Mouse (Mus musculus) embryonic facial prominence, embryonic 15.5 days (tissue): ENCODE results near the gene Lce1c. TPM values are rescaled to one million over a fixed set of nuclear protein-coding genes. Genes with fewer than 3 reads are reported as not detected.

ENCODE experiments used
- ATAC-seq: fragments of 200-750 bp; cut with Nextera tagmentation; 2 replicates; pipeline ENCODE4 v1.8.0; 2017; ENCODE audit warnings: low read depth, moderate TSS enrichment; ENCODE audit not compliant: insufficient number of reproducible peaks, low FRiP score, low TSS enrichment
- H3K27ac ChIP-seq: fragments of 300-500 bp; sonication (generic); replicated peaks from 2 replicates; pipeline ENCODE4 v1.5.1; 2015; ENCODE audit warnings: mild to moderate bottlenecking, inconsistent platforms
- H3K27me3 ChIP-seq: fragments of 300-500 bp; sonication (generic); 2 replicates; pipeline ENCODE4 v1.6.1; 2015; ENCODE audit warnings: inconsistent platforms
- H3K36me3 ChIP-seq: fragments of 300-500 bp; sonication (generic); 2 replicates; pipeline ENCODE4 v1.6.1; 2015; ENCODE audit warnings: mild to moderate bottlenecking, inconsistent platforms
- H3K4me1 ChIP-seq: fragments of 300-500 bp; sonication (generic); 2 replicates; pipeline ENCODE4 v1.6.1; 2015; ENCODE audit warnings: inconsistent platforms
- H3K4me2 ChIP-seq: fragments of 300-500 bp; sonication (generic); replicated peaks from 2 replicates; pipeline ENCODE4 v1.6.1; 2015; ENCODE audit warnings: mild to moderate bottlenecking, inconsistent platforms
- H3K4me3 ChIP-seq: fragments of 300-500 bp; sonication (generic); replicated peaks from 2 replicates; pipeline ENCODE4 v1.5.1; 2015; ENCODE audit warnings: mild to moderate bottlenecking, inconsistent platforms
- H3K9ac ChIP-seq: fragments of 300-500 bp; sonication (generic); 2 replicates; pipeline ENCODE4 v1.6.1; 2015; ENCODE audit warnings: inconsistent platforms
- H3K9me3 ChIP-seq: fragments of 300-500 bp; sonication (generic); replicated peaks from 2 replicates; pipeline ENCODE4 v1.6.1; 2016; ENCODE audit warnings: inconsistent platforms
- WGBS: fragments of 180-500 bp; shearing (Covaris S2); methylation state at CpG from one replicate; pipeline ENCODE4 v1.1.7; 2015; 5-methylcytosine and 5-hydroxymethylcytosine counted together
- polyA plus RNA-seq: library from polyadenylated mRNA; unstranded; fragments of >200 nt; fragmentation: Nextera tagmentation; extraction: Ambion mirVana; gene quantifications from 2 replicates; pipeline ENCODE4 v1.2.1, GENCODE M21; 2015

The Lce1c gene
- polyA plus RNA-seq, 1 experiment from 2014 or later, result 8.4 TPM

GRCm38 (mm10) chr3:92715122-92715521 is 36.1 kb downstream of the Lce1c start:
- H3K36me3 ChIP-seq, result no peaks in the 10 kb centered on the region
- H3K9ac ChIP-seq, result no peak overlapping the region
- no peak overlapping the region for H3K4me3 ChIP-seq
- no peaks in the 10 kb centered on the region for H3K4me1 ChIP-seq
- no peak overlapping the region for H3K4me2 ChIP-seq
- H3K27ac ChIP-seq, result no peak overlapping the region
- no peak for ATAC-seq
- H3K9me3 ChIP-seq, result no peaks in the 10 kb centered on the region
- H3K27me3 ChIP-seq, result no peaks in the 10 kb centered on the region

GRCm38 (mm10) chr3:92720250-92720649 is 41.2 kb downstream of the Lce1c start, which contains the start of gene Lce1f:
TSS of gene Lce1f (minus strand) at chr3:92720350.
- Histone ChIP-seq H3K27ac (no peak within 1 kb of the TSS), H3K4me3 (no peak within 1 kb of the TSS), H3K27me3 (no peaks in the 10 kb centered on the region), H3K4me2 (no peak within 1 kb of the TSS), H3K9ac (no peak within 1 kb of the TSS), H3K9me3 (no peaks in the 10 kb centered on the region), H3K36me3 (no peaks in the 10 kb centered on the region), H3K4me1 (no peaks in the 10 kb centered on the region)
- ATAC-seq, result no peak
- 70% methylated on average over 3 of the region's 3 CpGs for WGBS

- H3K4me1 ChIP-seq, result no peaks in the 10 kb centered on the region
- no peaks in the 10 kb centered on the region for H3K9me3 ChIP-seq
- H3K4me2 ChIP-seq, result no peak overlapping the region
- H3K4me3 ChIP-seq, result no peak overlapping the region
- H3K27ac ChIP-seq, result no peak overlapping the region
- no peak overlapping the region for H3K9ac ChIP-seq
- no peaks in the 10 kb centered on the region for H3K36me3 ChIP-seq
- ATAC-seq, result no peak
- 87% methylated on average over 5 of the region's 5 CpGs for WGBS
- no peaks in the 10 kb centered on the region for H3K27me3 ChIP-seq
Measured at GRCm38 (mm10) chr3:92722631-92723030, 43.6 kb downstream of the Lce1c start.

Other genes with a start within 250 kb of the Lce1c start
- gene Gm9774, start 249.8 kb upstream of the Lce1c start, polyA plus RNA-seq, result 8.5 and 21.1 TPM in 2 replicates
- gene Sprr2k, start 246.7 kb upstream of the Lce1c start, polyA plus RNA-seq, result 1.2 TPM in 2 replicates
- 50.3 and 55.6 TPM in 2 replicates for gene Sprr1b, start 240.5 kb upstream of the Lce1c start, polyA plus RNA-seq
- 27.2 and 28.3 TPM in 2 replicates for gene Sprr3, start 220.5 kb upstream of the Lce1c start, polyA plus RNA-seq
- gene Sprr1a, start 193.4 kb upstream of the Lce1c start, polyA plus RNA-seq, result 303 and 332 TPM in 2 replicates
- gene Sprr4, start 178.8 kb upstream of the Lce1c start, polyA plus RNA-seq, result 2.3 and 6.7 TPM in 2 replicates
- 5.0 and 5.6 TPM in 2 replicates for gene 2310046K23Rik, start 144.7 kb upstream of the Lce1c start, polyA plus RNA-seq
- 11.6 and 13.2 TPM in 2 replicates for gene Ivl, start 105.5 kb upstream of the Lce1c start, polyA plus RNA-seq
- not detected in 2 replicates for gene Smcp, start 90.2 kb upstream of the Lce1c start, polyA plus RNA-seq
- gene 2210017I01Rik, start 71.8 kb upstream of the Lce1c start, polyA plus RNA-seq, result 0.89 and 1.1 TPM in 2 replicates
- 7.3 TPM in 2 replicates for gene Lce6a, start 57.6 kb upstream of the Lce1c start, polyA plus RNA-seq
- 6.2 and 8.1 TPM in 2 replicates for gene Lce1a1, start 30.9 kb upstream of the Lce1c start, polyA plus RNA-seq
- gene Lce1b, start 22.3 kb upstream of the Lce1c start, polyA plus RNA-seq, result 2.0 and 2.4 TPM in 2 replicates
- 8.7 and 11.9 TPM in 2 replicates for gene Lce1a2, start 8.9 kb upstream of the Lce1c start, polyA plus RNA-seq
- 2.1 and 3.6 TPM in 2 replicates for gene Lce1d, start 8.0 kb downstream of the Lce1c start, polyA plus RNA-seq
- 1.0 and 2.4 TPM in 2 replicates for gene Lce1e, start 29.8 kb downstream of the Lce1c start, polyA plus RNA-seq
- 1.5 and 3.7 TPM in 2 replicates for gene Lce1f, start 41.1 kb downstream of the Lce1c start, polyA plus RNA-seq
- gene Gm38119, start 59.8 kb downstream of the Lce1c start, polyA plus RNA-seq, result not detected in 2 replicates
- 0.56 and 1.8 TPM in 2 replicates for gene Lce1g, start 73.1 kb downstream of the Lce1c start, polyA plus RNA-seq
- 1.4 and 3.7 TPM in 2 replicates for gene Lce1h, start 85.8 kb downstream of the Lce1c start, polyA plus RNA-seq
- 2.4 and 7.3 TPM in 2 replicates for gene Lce1i, start 99.7 kb downstream of the Lce1c start, polyA plus RNA-seq
- 0.74 and 1.5 TPM in 2 replicates for gene Lce1j, start 111.3 kb downstream of the Lce1c start, polyA plus RNA-seq
- gene Lce1k, start 128.6 kb downstream of the Lce1c start, polyA plus RNA-seq, result 0.28 and 2.4 TPM in 2 replicates
- 1.9 and 6.5 TPM in 2 replicates for gene Kprp, start 148.0 kb downstream of the Lce1c start, polyA plus RNA-seq
- gene Lce1l, start 172.0 kb downstream of the Lce1c start, polyA plus RNA-seq, result 0.45 and 2.5 TPM in 2 replicates
- 0.25 and 0.46 TPM in 2 replicates for gene 2310050C09Rik, start 191.0 kb downstream of the Lce1c start, polyA plus RNA-seq
- gene Lce3a, start 247.0 kb downstream of the Lce1c start, polyA plus RNA-seq, result 29.8 and 90.3 TPM in 2 replicates